21 mouse cellular contexts compared by ENCODE assay signal in genomic region chr7:89678719-89679118, GRCm38 (mm10). TPM values are rescaled to one million over a fixed set of nuclear protein-coding genes. Genes with fewer than 3 reads are reported as not detected.
DNase-seq lines count a peak whose midpoint lies in the region; ATAC-seq lines count a peak whose summit lies in the region.
"Had no signal": no experiment of that assay in that cellular context is flagged by ENCODE, and none has a peak within 500 bp of the region (broad histone marks: within the 10 kb centered on the region; RNA-seq: fewer than 3 reads in every experiment).

No protein-coding gene starts in this region.

- no peak overlapping the region for H3K4me3 ChIP-seq in hindbrain, embryonic 10.5 days
- H3K4me3 ChIP-seq in hindbrain, embryonic 14.5 days (replicated peaks; ENCODE audit: low read length), result no peak overlapping the region
- no peak overlapping the region for H3K4me3 ChIP-seq in embryonic facial prominence, embryonic 13.5 days
- H3K4me3 ChIP-seq: erythroblast, embryonic 14.5 days; heart, embryonic 13.5 days; kidney, embryonic 15.5 days; liver, embryonic 13.5 days; neural tube, embryonic 12.5 days; stomach, embryonic 15.5 days had no signal

- 91% methylated on average over 5 of the region's 5 CpGs for WGBS in hindbrain, embryonic 10.5 days
- 91% methylated on average over 5 of the region's 5 CpGs for WGBS in hindbrain, embryonic 14.5 days
- WGBS in embryonic facial prominence, embryonic 13.5 days, result 77% methylated on average over 5 of the region's 5 CpGs

- H3K9ac ChIP-seq in hindbrain, embryonic 14.5 days, result no peak overlapping the region
- no peak overlapping the region for H3K9ac ChIP-seq in embryonic facial prominence, embryonic 13.5 days
- H3K9ac ChIP-seq: heart, embryonic 13.5 days; kidney, embryonic 15.5 days; liver, embryonic 13.5 days; neural tube, embryonic 12.5 days; stomach, embryonic 15.5 days had no signal

- no peaks in the 10 kb centered on the region for H3K27me3 ChIP-seq in hindbrain, embryonic 10.5 days (ENCODE audit: insufficient read depth, poor library complexity, severe bottlenecking)
- no peaks in the 10 kb centered on the region for H3K27me3 ChIP-seq in hindbrain, embryonic 14.5 days (ENCODE audit: control insufficient read depth, insufficient read depth, low read length)
- H3K27me3 ChIP-seq in embryonic facial prominence, embryonic 13.5 days, result no peaks in the 10 kb centered on the region
- H3K27me3 ChIP-seq: heart, embryonic 13.5 days; kidney, embryonic 15.5 days; liver, embryonic 13.5 days; neural tube, embryonic 12.5 days; stomach, embryonic 15.5 days had no signal

- no peak for DNase-seq in hindbrain, embryonic 10.5 days (ENCODE audit: low spot score)
- DNase-seq in hindbrain, embryonic 14.5 days (ENCODE audit: low spot score), result no peak
- no peak for DNase-seq in cerebellum, adult 9-11 months
- DNase-seq: adrenal gland, adult 2 months; cerebellum, postnatal 36 days; gastrocnemius, postnatal 36 days; layer of hippocampus, postnatal 36 days; left cerebral cortex, postnatal 4 days; liver, embryonic 13.5 days; right cerebral cortex, postnatal 14 days; thymus, adult 2 months had no signal

- H3K36me3 ChIP-seq in hindbrain, embryonic 10.5 days, result no peaks in the 10 kb centered on the region
- H3K36me3 ChIP-seq in hindbrain, embryonic 14.5 days (replicated peaks; ENCODE audit: control insufficient read depth, insufficient read depth), result no peaks in the 10 kb centered on the region
- no peaks in the 10 kb centered on the region for H3K36me3 ChIP-seq in embryonic facial prominence, embryonic 13.5 days
- H3K36me3 ChIP-seq: heart, embryonic 13.5 days; kidney, embryonic 15.5 days; liver, embryonic 13.5 days; neural tube, embryonic 12.5 days; stomach, embryonic 15.5 days had no signal

- no peak for ATAC-seq in hindbrain, embryonic 14.5 days (ENCODE audit: low FRiP score)
- ATAC-seq in common myeloid progenitor, adult 5-6 weeks (replicated peaks; ENCODE audit: low read depth, poor library complexity, severe bottlenecking), result peak; percentile 70
- no peak for ATAC-seq in embryonic facial prominence, embryonic 13.5 days (ENCODE audit: insufficient number of reproducible peaks, insufficient read depth, low FRiP score, low TSS enrichment, low read depth)
- ATAC-seq in megakaryocyte-erythroid progenitor cell, adult 5-6 weeks (replicated peaks; ENCODE audit: low FRiP score, low TSS enrichment, poor library complexity, severe bottlenecking), result 0 out of 2 replicates have a peak, but pooled peaks have one; percentile 18
- no peak for ATAC-seq in frontal cortex, adult (ENCODE audit: low TSS enrichment)
- ATAC-seq: inflammation-experienced regulatory T-cells, adult 6 months had no signal

- no peaks in the 10 kb centered on the region for H3K9me3 ChIP-seq in hindbrain, embryonic 10.5 days
- H3K9me3 ChIP-seq in hindbrain, embryonic 14.5 days (ENCODE audit: control insufficient read depth, low read length), result no peaks in the 10 kb centered on the region
- no peaks in the 10 kb centered on the region for H3K9me3 ChIP-seq in embryonic facial prominence, embryonic 13.5 days
- H3K9me3 ChIP-seq: heart, embryonic 13.5 days; kidney, embryonic 15.5 days; liver, embryonic 13.5 days; neural tube, embryonic 12.5 days; stomach, embryonic 15.5 days had no signal

- H3K4me1 ChIP-seq in hindbrain, embryonic 10.5 days (replicated peaks), result peaks cover 15% of the 10 kb centered on the region
- H3K4me1 ChIP-seq in hindbrain, embryonic 14.5 days (replicated peaks; ENCODE audit: control insufficient read depth, insufficient read depth, low read length), result 0 out of 2 replicates have a peak, but pooled peaks cover 3% of the 10 kb centered on the region
- H3K4me1 ChIP-seq in embryonic facial prominence, embryonic 13.5 days, result peaks cover 24% of the 10 kb centered on the region
- H3K4me1 ChIP-seq: heart, embryonic 13.5 days; kidney, embryonic 15.5 days; liver, embryonic 13.5 days; neural tube, embryonic 12.5 days; stomach, embryonic 15.5 days had no signal

- no peak overlapping the region for H3K4me2 ChIP-seq in hindbrain, embryonic 14.5 days (replicated peaks)
- peak overlapping the region; percentile 14 for H3K4me2 ChIP-seq in embryonic facial prominence, embryonic 13.5 days
- H3K4me2 ChIP-seq: heart, embryonic 13.5 days; kidney, embryonic 15.5 days; liver, embryonic 13.5 days; neural tube, embryonic 12.5 days; stomach, embryonic 15.5 days had no signal

- H3K27ac ChIP-seq in hindbrain, embryonic 10.5 days, result 0 out of 2 replicates have a peak overlapping the region, but pooled peaks have one; percentile 41
- no peak overlapping the region for H3K27ac ChIP-seq in hindbrain, embryonic 14.5 days
- H3K27ac ChIP-seq in embryonic facial prominence, embryonic 13.5 days, result peak overlapping the region; percentile 83
- H3K27ac ChIP-seq: heart, embryonic 13.5 days; kidney, embryonic 15.5 days; liver, embryonic 13.5 days; neural tube, embryonic 12.5 days; stomach, embryonic 15.5 days had no signal

RNA-seq across cellular contexts. Expression of gene Me3, which starts 46.5 kb away (rescaled TPM):
- 1.4 and 3.3 TPM in 2 replicates for polyA plus RNA-seq in hindbrain, embryonic 10.5 days (2016; fragmentation: Nextera tagmentation; extraction: Ambion mirVana)
- 12.2 and 14.1 TPM in 2 replicates for polyA plus RNA-seq in hindbrain, embryonic 14.5 days (2014; fragmentation: Nextera tagmentation; extraction: Ambion mirVana)
- total RNA-seq in common myeloid progenitor, adult 5-6 weeks (2017), result not detected in 2 replicates
- 2.1 and 3.7 TPM in 2 replicates for polyA plus RNA-seq in embryonic facial prominence, embryonic 13.5 days (2015; fragmentation: Nextera tagmentation; extraction: Ambion mirVana)
- not detected in 2 replicates for total RNA-seq in megakaryocyte-erythroid progenitor cell, adult 5-6 weeks (2014; fragmentation: Nextera tagmentation)
- not detected in 2 replicates for total RNA-seq in megakaryocyte-erythroid progenitor cell, adult 5-6 weeks (2017)
- polyA plus RNA-seq: erythroblast, embryonic 14.5 days had no signal

Comparison
In these comparisons a context has a peak if more than half of its experiments do, and no peak if none do; other contexts are left out.
1. ATAC-seq: peak in common myeloid progenitor, adult 5-6 weeks (single experiment) and megakaryocyte-erythroid progenitor cell, adult 5-6 weeks (single experiment); none in hindbrain, embryonic 14.5 days (single experiment), embryonic facial prominence, embryonic 13.5 days (single experiment) and frontal cortex, adult (single experiment).